Mouse (Mus musculus) layer of hippocampus, adult 11-12 months (tissue): ENCODE data around the gene Knl1.
"Not testable (repeated sequence)": the region's sequence is repeated elsewhere in the genome, so short reads cannot be mapped to it uniquely, and the experiment has no call there.

Experiments
- DNase-seq: peaks from one replicate; pipeline ENCODE4 v3.0.0; 2022; ENCODE audit warnings: low spot score

Knl1 gene

DNA sequence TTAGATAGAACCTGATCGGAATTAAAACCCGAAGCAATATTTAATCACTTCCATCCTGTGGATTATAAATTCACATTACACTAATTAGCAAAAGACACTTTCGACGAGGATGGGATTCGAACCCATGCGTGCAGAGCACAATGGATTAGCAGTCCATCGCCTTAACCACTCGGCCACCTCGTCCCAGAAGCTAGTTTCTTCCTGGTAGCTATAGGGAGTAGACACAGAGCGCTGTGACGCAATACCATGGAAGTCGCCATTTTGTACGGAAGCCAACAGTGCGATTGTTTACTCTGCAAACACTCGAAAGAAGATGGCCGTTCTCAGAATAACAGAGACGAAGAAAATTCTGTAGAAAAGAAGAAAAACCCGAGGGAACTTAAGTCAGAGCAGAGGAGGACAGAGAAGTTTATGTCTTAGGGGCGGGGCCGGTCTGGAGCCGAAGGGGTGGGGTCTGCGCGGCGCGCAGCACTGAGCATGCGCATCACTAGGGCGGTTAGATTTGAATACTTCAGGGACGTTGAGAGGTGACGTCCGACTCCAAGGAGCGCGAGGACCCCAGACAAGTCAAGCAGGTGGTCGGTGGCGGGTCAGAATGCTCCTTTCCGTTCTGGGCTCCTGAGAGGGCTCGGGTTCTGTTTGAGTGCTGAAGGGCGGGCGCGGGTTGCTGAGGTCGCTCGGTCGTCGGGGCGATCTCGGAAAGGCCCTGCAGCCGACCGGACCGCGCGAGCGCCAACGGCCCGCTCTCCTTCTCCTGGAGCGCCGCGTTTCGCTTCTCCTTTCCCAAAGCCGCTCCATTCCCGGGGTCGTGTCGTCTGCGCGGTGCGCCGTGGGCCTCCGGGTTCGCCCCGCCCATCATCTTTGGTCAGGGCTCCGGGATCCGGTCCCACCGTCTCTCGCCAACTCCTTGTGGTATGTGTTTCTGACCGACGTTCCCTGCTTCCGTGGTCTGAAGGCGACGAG is at the start of gene Knl1:
Gene Knl1 (plus strand): TSS at position 471 of the 963 bp plus-strand sequence.
- peak; percentile 97 for DNase-seq

- DNase-seq, result no peak
These were observed 48.6 kb upstream of the Knl1 start for GRCm38 (mm10) chr2:118998115-118998866.

DNA sequence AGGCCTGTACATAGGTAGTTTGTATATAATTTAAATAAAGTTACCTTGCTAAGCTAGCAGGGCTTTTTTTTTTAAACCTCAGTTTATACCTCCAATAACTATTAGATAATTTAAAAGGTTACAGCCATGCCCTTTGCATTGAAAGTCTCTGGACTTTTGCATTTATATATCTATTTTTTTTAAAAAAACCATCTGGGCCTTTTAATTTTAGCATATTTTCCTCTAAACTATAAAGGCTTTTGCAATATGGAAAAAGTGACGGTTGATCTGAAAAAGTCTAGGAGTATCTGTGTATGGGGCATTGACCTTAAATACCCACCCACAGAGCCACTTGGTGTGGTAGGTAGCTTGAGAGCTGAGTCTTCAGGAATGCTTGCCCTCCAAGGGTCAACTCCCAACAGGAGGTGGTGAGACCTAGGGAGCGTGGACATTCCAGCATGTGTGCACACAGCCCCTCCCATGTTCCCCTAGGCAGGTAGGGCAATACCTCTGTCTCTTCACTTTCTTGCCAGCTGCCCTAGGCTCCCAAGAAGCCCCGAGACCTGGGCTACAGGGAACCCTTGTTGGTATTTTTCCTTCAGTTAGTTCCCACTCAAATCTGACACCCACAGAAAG is 47.8 kb upstream of the Knl1 start:
- DNase-seq, result no peak

- DNase-seq, result no peak
These were observed 40.0 kb upstream of the Knl1 start for GRCm38 (mm10) chr2:119006886-119007285.

- DNase-seq, result no peak
These were observed 37.5 kb upstream of the Knl1 start for GRCm38 (mm10) chr2:119009376-119009775.

- no peak for DNase-seq
These were observed 31.9 kb upstream of the Knl1 start for GRCm38 (mm10) chr2:119014989-119015388.

DNA sequence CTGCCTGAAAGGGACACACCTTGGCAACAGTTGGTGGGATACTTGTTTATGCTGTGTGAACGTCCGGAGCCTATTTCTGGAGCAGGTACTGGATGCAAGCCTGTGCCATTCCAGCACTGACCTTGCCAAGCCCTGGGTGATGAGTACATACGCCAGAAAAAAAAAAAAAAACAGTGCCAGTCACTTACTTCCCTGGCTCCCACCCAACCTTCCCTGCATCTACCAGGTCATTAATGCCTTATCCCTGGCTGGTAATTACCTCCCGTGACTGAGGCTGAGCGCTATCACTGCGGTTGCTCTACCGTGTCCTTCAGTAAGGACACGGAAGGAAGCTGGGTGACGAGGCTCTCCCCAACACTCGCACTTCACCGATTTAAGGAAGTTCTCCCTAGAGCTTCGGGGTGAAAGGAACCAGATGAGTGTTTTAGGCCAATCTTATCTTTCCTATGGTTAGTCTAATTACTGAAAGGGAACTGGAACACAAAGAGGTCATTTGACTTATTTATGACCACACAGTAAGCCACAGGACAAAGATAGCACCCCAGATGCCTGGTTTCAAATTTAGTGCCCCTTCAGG is 31.2 kb upstream of the Knl1 start:
- no peak for DNase-seq

GRCm38 (mm10) chr2:119016312-119016711 is 30.6 kb upstream of the Knl1 start:
- DNase-seq, result not testable (repeated sequence)

DNA sequence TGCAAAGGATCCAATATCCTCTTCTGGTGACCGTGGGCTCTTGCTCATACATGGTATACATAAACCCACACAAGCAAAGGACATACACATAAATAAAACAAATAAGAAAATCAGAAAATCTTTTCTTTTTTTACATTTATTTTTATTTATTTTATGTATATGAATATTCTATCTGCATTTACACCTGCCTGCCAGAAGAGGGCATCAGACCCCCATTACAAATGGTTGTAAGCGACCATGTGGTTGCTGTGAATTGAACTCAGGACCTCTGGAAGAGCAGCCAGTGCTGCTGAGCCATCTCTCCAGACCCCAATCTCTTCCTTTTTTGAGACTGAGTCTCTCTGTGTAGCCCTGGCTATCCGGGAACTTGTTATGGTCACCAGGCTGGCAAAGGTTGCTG is 29.3 kb upstream of the Knl1 start:
- DNase-seq, result no peak

- no peak for DNase-seq
These were observed 28.4 kb upstream of the Knl1 start for GRCm38 (mm10) chr2:119018391-119019122.

- DNase-seq, result no peak
These were observed 27.8 kb upstream of the Knl1 start for GRCm38 (mm10) chr2:119019131-119019530.

DNA sequence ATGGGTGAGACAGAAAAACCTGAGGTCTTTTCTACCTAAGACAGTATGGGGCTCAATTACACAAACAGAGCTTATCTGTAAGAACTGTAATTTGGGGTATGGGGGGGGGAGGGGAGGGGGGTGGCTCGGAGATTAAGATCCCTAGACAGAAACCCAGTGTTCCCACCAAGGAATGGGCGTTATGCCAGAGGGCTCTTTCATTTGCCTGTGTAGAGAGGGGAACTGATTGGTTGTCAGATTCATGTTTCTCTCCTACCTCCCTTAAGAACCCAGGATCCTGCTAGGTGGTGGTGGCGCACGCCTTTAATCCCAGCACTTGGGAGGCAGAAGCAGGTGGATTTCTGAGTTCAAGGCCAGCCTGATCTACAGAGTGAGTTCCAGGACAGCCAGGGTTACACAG is 27.4 kb upstream of the Knl1 start:
- no peak for DNase-seq

GRCm38 (mm10) chr2:119023154-119023660 is 23.7 kb upstream of the Knl1 start:
- DNase-seq, result no peak

DNA sequence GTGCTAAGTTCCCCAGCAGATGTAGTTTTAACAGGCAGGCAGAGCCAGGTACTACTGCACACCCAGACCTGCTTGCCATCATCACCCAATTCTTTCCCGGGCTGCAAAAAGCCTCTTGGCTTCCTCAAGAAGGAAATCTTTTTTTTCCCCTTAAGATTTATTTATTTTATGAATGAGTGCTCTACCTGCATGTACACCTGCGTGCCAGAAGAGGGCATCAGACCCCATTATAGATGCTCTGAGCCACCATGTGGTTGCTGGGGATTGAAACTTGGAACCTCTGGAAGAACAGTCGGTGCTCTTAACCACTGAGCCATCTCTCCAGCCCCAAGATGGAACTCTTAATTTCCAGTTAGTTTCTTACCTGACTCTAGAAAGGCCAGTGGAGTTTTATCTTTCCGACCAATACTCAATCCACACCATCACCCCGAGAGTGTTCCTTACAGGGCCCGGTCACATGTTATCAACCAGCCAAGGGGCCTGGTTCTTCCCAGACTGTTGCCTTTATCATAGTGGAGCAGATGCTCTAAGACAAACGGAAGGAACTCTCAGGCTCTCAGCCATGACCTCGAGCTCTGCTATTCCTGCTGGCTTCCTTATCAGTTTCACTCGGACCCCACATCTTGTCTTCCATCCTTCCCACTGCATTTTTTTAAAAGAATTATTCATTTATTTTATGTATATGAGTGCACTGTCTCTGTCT is 22.2 kb upstream of the Knl1 start:
- no peak for DNase-seq

DNA sequence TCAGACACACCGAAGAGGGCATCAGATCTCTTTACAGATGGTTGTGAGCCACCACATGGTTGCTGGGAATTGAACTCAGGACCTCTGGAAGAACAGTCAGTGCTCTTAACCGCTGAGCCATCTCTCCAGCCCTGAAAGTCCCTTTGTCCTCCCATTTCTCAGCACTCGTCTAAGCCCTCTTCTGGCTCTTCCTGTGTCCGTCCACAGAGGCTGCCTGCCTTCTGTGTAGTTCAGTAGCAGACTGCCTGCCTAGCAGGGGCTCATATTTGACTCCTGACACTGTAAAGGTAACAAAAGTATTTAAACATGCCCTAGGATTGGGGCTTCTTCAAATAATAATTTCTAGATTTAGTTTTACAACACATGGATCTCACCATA is 21.7 kb upstream of the Knl1 start:
- no peak for DNase-seq

DNA sequence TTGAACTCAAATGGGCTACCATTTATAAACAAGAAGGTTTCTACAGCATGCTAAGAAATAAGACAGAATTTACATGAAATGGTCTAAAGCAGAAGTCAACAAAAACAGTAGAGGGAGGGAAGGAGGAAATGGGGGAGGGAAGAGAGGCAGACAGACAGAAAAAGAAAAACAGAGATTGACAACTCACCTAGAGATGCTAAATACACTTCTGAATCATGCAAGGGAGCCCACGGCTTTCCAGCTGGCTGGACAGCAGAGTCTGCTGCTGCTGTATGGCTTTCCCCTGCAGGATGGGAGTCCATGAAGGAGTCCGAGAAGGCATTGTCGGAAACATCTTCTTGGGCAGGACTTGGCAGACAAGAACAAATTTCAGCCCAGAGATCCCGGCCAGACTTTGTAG is 20.0 kb upstream of the Knl1 start:
- DNase-seq, result no peak

DNA sequence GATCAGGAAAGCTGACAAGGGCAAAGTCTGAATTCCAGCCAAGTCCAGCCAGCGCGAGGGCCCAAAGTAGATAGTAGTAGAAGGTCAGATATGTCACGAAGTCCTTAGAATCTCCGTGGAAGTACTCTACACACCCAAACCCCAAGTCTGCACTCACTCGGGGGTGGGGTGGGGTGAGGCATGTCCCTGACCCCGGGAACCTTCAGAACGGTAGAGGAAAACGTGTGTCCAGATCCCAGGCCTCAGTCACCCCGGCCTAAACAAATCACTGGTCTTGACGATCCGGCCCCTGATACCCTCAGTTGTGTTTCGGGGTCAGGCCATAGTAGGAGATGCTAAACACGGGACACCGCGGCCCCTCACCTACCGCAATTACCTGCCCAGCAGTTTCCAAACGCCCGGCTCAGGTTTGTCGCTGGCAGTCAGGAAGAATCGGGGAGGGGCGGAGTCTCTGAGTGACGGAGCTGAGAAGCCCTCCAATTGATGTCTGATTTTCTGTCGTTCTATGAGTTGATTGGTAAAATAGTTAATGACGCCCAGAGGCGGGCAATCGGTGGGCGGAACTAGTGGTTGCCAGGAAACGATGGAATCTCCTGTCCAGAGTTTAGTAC is 17.9 kb upstream of the Knl1 start, which contains the start of gene Ccdc32:
Gene Ccdc32 (minus strand): TSS at position 453 of the 611 bp plus-strand sequence.
- DNase-seq, result peak; percentile 97

- DNase-seq, result no peak
These were observed 14.7 kb upstream of the Knl1 start for GRCm38 (mm10) chr2:119032191-119032590.

- DNase-seq, result peak; percentile 93
These were observed 12.1 kb upstream of the Knl1 start, which contains the start of gene Rpusd2 for GRCm38 (mm10) chr2:119034656-119035396. Rpusd2 (plus strand) TSS chr2:119034790.
